Mouse (Mus musculus) colon, adult 2 months (tissue): ENCODE data around the gene Slc46a3. TPM values are rescaled to one million over a fixed set of nuclear protein-coding genes. Genes with fewer than 3 reads are reported as not detected.

Experiments used
- polyA plus RNA-seq: library from polyadenylated mRNA; depleted of rRNA; stranded (reverse); fragments of >200 nt; gene quantifications from 2 replicates; pipeline ENCODE4 v1.2.3, GENCODE M21; 2012; rRNA removed

Slc46a3 gene
- 22.8 and 23.7 TPM in 2 replicates for polyA plus RNA-seq

DNA sequence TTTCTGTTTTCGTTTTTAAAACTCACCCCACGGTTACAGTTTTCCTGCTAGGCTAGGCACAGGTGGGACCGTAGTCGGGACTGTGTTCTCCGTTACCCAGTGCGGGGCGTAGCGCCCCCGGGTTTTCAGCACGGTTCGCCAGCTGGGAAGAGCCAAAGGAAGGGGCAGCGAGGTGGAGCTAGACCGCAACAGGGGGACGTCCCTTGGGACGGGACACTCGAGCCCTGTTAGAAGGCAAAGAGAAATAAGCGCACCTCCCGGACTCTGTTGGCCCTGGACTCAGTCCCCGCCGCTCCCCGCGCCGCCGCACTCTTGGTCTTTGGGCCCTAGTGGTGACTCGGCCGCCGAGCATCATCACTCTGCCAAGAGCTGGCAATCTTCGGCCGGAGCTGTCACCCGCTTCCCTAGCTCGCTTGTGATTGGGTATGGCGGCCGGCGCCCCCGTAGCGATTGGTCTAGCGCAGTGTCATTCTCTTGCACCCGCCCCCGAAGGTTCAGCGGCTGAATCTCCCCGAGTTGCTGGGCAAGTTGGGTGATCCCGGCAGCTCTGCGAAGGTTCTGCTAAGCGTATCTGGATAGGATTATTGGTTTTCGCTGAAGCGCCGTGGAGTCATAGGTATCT is at the start of gene Slc46a3:
Gene Slc46a3, minus strand, starts transcription at position 361 of the 622 bp plus-strand sequence.

GRCm38 (mm10) chr5:147860449-147861261 is 34.0 kb downstream of the Slc46a3 start, which contains the start of gene Pomp:
TSS of gene Pomp (plus strand) at chr5:147860461.

Other genes with a start within 250 kb of the Slc46a3 start
- gene Flt1, start 168.8 kb downstream of the Slc46a3 start, polyA plus RNA-seq, result 2.8 and 3.4 TPM in 2 replicates
- 23.5 and 28.9 TPM in 2 replicates for gene Pomp, start 34.4 kb downstream of the Slc46a3 start, polyA plus RNA-seq
- 4.7 and 12.3 TPM in 2 replicates for gene Mtus2, start 62.5 kb upstream of the Slc46a3 start, polyA plus RNA-seq